ENCODE assay signal across 8 mouse cellular contexts in genomic region chr3:86548091-86549015, GRCm38 (mm10). TPM values are rescaled to one million over a fixed set of nuclear protein-coding genes. Genes with fewer than 3 reads are reported as not detected.
DNase-seq lines count a peak whose midpoint lies in the region; ATAC-seq lines count a peak whose summit lies in the region.

TSS of gene Mab21l2 (minus strand) at chr3:86548629.

- H3K27ac ChIP-seq in heart, embryonic 13.5 days (replicated peaks) = peak within 1 kb of the TSS; percentile 62
- H3K27ac ChIP-seq in embryonic facial prominence, embryonic 14.5 days (replicated peaks; ENCODE audit: low read depth, low read length) = peak within 1 kb of the TSS; percentile 99
- H3K27ac ChIP-seq in limb, embryonic 10.5 days = peak within 1 kb of the TSS; percentile 98
- H3K27ac ChIP-seq in neural tube, embryonic 14.5 days (ENCODE audit: low read depth, low read length) = peak within 1 kb of the TSS; percentile 99

- no peaks in the 10 kb centered on the region for H3K36me3 ChIP-seq in heart, embryonic 13.5 days
- no peaks in the 10 kb centered on the region for H3K36me3 ChIP-seq in embryonic facial prominence, embryonic 14.5 days (ENCODE audit: control insufficient read depth, insufficient read depth, low read length)
- peaks cover 6% of the 10 kb centered on the region; the same call in 1 of the 2 replicates for H3K36me3 ChIP-seq in limb, embryonic 10.5 days
- H3K36me3 ChIP-seq in neural tube, embryonic 14.5 days (ENCODE audit: control insufficient read depth, insufficient read depth, low read length) = no peaks in the 10 kb centered on the region

- WGBS in heart, embryonic 13.5 days = 3% methylated on average over 25 of the region's 25 CpGs
- WGBS in embryonic facial prominence, embryonic 14.5 days = 2% methylated on average over 25 of the region's 25 CpGs
- under 1% methylated on average over 25 of the region's 25 CpGs for WGBS in limb, embryonic 10.5 days
- WGBS in neural tube, embryonic 14.5 days = under 1% methylated on average over 25 of the region's 25 CpGs

- peaks cover 36% of the 10 kb centered on the region for H3K4me1 ChIP-seq in heart, embryonic 13.5 days
- H3K4me1 ChIP-seq in embryonic facial prominence, embryonic 14.5 days (ENCODE audit: control insufficient read depth, insufficient read depth, low read length) = peaks cover 7% of the 10 kb centered on the region; the same call in 1 of the 2 replicates
- peaks cover 42% of the 10 kb centered on the region for H3K4me1 ChIP-seq in limb, embryonic 10.5 days
- peaks cover 15% of the 10 kb centered on the region for H3K4me1 ChIP-seq in neural tube, embryonic 14.5 days (ENCODE audit: control insufficient read depth, insufficient read depth, low read length)

- peak; percentile 46; the same call in 1 of the 2 replicates for ATAC-seq in heart, embryonic 13.5 days (ENCODE audit: extremely low read depth, insufficient number of reproducible peaks, low FRiP score, low TSS enrichment)
- peak; percentile 88 for ATAC-seq in embryonic facial prominence, embryonic 14.5 days (ENCODE audit: low read depth)
- peak; percentile 91 for ATAC-seq in neural tube, embryonic 14.5 days (ENCODE audit: low read depth)
- no peak for ATAC-seq in erythroid progenitor cell, adult 5-6 weeks (replicated peaks; ENCODE audit: low FRiP score, poor library complexity, severe bottlenecking)

- H3K4me2 ChIP-seq in heart, embryonic 13.5 days = peak within 1 kb of the TSS; percentile 95
- peak within 1 kb of the TSS; percentile 64 for H3K4me2 ChIP-seq in embryonic facial prominence, embryonic 14.5 days (ENCODE audit: low read depth, low read length)
- peak within 1 kb of the TSS; percentile 61 for H3K4me2 ChIP-seq in neural tube, embryonic 14.5 days (ENCODE audit: low read depth, low read length)

- DNase-seq in heart, postnatal 14 days = no peak
- peak; percentile 59 to 82 for DNase-seq in adrenal gland, adult (ENCODE audit: inconsistent age in 2 of 2, low spot score in 1 of 2)
- DNase-seq in embryonic facial prominence, embryonic 14.5 days (ENCODE audit: low spot score) = peak; percentile 94
- DNase-seq in limb, embryonic 10.5 days (ENCODE audit: low spot score) = peak; percentile 79
- no peak for DNase-seq in left cerebral cortex, adult 9 months (ENCODE audit: low spot score in 2 of 2)

- H3K4me3 ChIP-seq in heart, embryonic 13.5 days = peak within 1 kb of the TSS; percentile 63
- peak within 1 kb of the TSS; percentile 55 for H3K4me3 ChIP-seq in embryonic facial prominence, embryonic 14.5 days (ENCODE audit: low read depth, low read length)
- H3K4me3 ChIP-seq in limb, embryonic 10.5 days = peak within 1 kb of the TSS; percentile 77
- H3K4me3 ChIP-seq in neural tube, embryonic 14.5 days (ENCODE audit: low read depth, low read length) = peak within 1 kb of the TSS; percentile 65

- intact Hi-C loops in heart, postnatal 14 days (cut with DNase I) = loop anchor here (5.0 kb wide), 1 partner anchor 214 kb away; no protein-coding TSS in a partner anchor

- H3K9ac ChIP-seq in heart, embryonic 13.5 days = peak within 1 kb of the TSS; percentile 81
- peak within 1 kb of the TSS; percentile 95 for H3K9ac ChIP-seq in embryonic facial prominence, embryonic 14.5 days (ENCODE audit: low read depth, low read length)
- H3K9ac ChIP-seq in neural tube, embryonic 14.5 days (replicated peaks; ENCODE audit: low read depth, low read length) = peak within 1 kb of the TSS; percentile 78

- peaks cover 41% of the 10 kb centered on the region for H3K27me3 ChIP-seq in heart, embryonic 13.5 days (replicated peaks)
- peaks cover 15% of the 10 kb centered on the region; the same call in 1 of the 2 replicates for H3K27me3 ChIP-seq in embryonic facial prominence, embryonic 14.5 days (replicated peaks; ENCODE audit: control insufficient read depth, insufficient read depth, low read length)
- no peaks in the 10 kb centered on the region for H3K27me3 ChIP-seq in limb, embryonic 10.5 days (ENCODE audit: low read depth, poor library complexity, severe bottlenecking)
- no peaks in the 10 kb centered on the region for H3K27me3 ChIP-seq in neural tube, embryonic 14.5 days (ENCODE audit: control insufficient read depth, insufficient read depth, low read length)

- no peaks in the 10 kb centered on the region for H3K9me3 ChIP-seq in heart, embryonic 13.5 days
- no peaks in the 10 kb centered on the region for H3K9me3 ChIP-seq in embryonic facial prominence, embryonic 14.5 days (ENCODE audit: control insufficient read depth, low read length)
- no peaks in the 10 kb centered on the region for H3K9me3 ChIP-seq in limb, embryonic 10.5 days (replicated peaks)
- no peaks in the 10 kb centered on the region for H3K9me3 ChIP-seq in neural tube, embryonic 14.5 days (ENCODE audit: control insufficient read depth, low read length)

RNA-seq across cellular contexts. Expression of gene Mab21l2, which starts in this region (rescaled TPM):
- 2.4 and 4.3 TPM in 2 replicates for polyA plus RNA-seq in heart, embryonic 13.5 days (2015; fragmentation: Nextera tagmentation; extraction: Ambion mirVana)
- total RNA-seq in heart, postnatal 14 days (2021) = under 1 TPM; 0.12 to 0.14 TPM
- 33.9 and 45.0 TPM in 2 replicates for polyA plus RNA-seq in embryonic facial prominence, embryonic 14.5 days (2014; fragmentation: Nextera tagmentation; extraction: Ambion mirVana)
- 104 and 235 TPM in 2 replicates for polyA plus RNA-seq in limb, embryonic 10.5 days (2016; fragmentation: Nextera tagmentation; extraction: Ambion mirVana)
- 246 and 271 TPM in 2 replicates for polyA plus RNA-seq in neural tube, embryonic 14.5 days (2014; fragmentation: Nextera tagmentation; extraction: Ambion mirVana)
- not detected in 2 replicates for total RNA-seq in erythroid progenitor cell, adult 5-6 weeks (2015; ENCODE audit: low replicate concordance)
- total RNA-seq in erythroid progenitor cell, adult 5-6 weeks (2017; ENCODE audit: low replicate concordance) = 0.90 TPM in 1 of 2 replicates, not detected in the other

Comparison
In these comparisons a context has a peak if more than half of its experiments do, and no peak if none do; other contexts are left out.
1. DNase-seq: peak in adrenal gland, adult (2 of 2), embryonic facial prominence, embryonic 14.5 days (single experiment) and limb, embryonic 10.5 days (single experiment); none in heart, postnatal 14 days (0 of 2) and left cerebral cortex, adult 9 months (0 of 2).
2. Peak in every context shown above with its lines, with median percentiles within 50 percentile points of each other: H3K27ac ChIP-seq, H3K4me2 ChIP-seq, H3K4me3 ChIP-seq and H3K9ac ChIP-seq.